Mouse (Mus musculus): ENCODE results near the gene Drc7. TPM values are rescaled to one million over a fixed set of nuclear protein-coding genes. Genes with fewer than 3 reads are reported as not detected.
A peak's percentile ranks its signal among the peaks of the same experiment; 100 is the strongest.

Drc7 gene
- total and polyA plus RNA-seq, 3 experiments = 0.41 TPM; not detected in 2

- peak; percentile 33 to 51 for DNase-seq
- Histone ChIP-seq H3K27me3 (ENCODE audit: control insufficient read depth, insufficient read depth, low read length) (no peaks in the 10 kb centered on the region), H3K79me2 (replicated peaks; ENCODE audit: control insufficient read depth, insufficient read depth, low read length) (no peaks in the 10 kb centered on the region), H3K27ac (no peak overlapping the region), H3K4me1 (ENCODE audit: control insufficient read depth, insufficient read depth, low read length) (no peaks in the 10 kb centered on the region), H3K4me3 (no peak overlapping the region), H3K36me3 (ENCODE audit: control insufficient read depth, insufficient read depth, low read length) (no peaks in the 10 kb centered on the region), H3K9ac (ENCODE audit: low read depth, low read length) (no peak overlapping the region)
- intact Hi-C loops (cut with DNase I) = no loop called here
- 41% methylated on average over 3 of the region's 3 CpGs for WGBS
- TF ChIP-seq CTCF (IDR thresholded peaks at IDR 0.05) (peak; percentile 79), POLR2A (IDR thresholded peaks at IDR 0.05; ENCODE audit: insufficient read depth, low read depth, low read length) (no peak)
Measured at GRCm38 (mm10) chr8:95067582-95067981, 12.7 kb downstream of the Drc7 start.

GRCm38 (mm10) chr8:95075504-95075903 is 20.6 kb downstream of the Drc7 start:
- no peaks in the 10 kb centered on the region for H3K36me3 ChIP-seq (ENCODE audit: control insufficient read depth, insufficient read depth, low read length)
- DNase-seq = no peak
- H3K9ac ChIP-seq (ENCODE audit: low read depth, low read length) = no peak overlapping the region
- H3K27ac ChIP-seq = no peak overlapping the region
- intact Hi-C loops (cut with DNase I) = loop anchor here (5.0 kb wide), 2 partner anchors 48 to 128 kb away; no protein-coding TSS in a partner anchor
- H3K4me1 ChIP-seq (ENCODE audit: control insufficient read depth, insufficient read depth, low read length) = no peaks in the 10 kb centered on the region
- WGBS = 61% methylated on average over 3 of the region's 3 CpGs
- no peaks in the 10 kb centered on the region for H3K27me3 ChIP-seq (ENCODE audit: control insufficient read depth, insufficient read depth, low read length)
- TF ChIP-seq CTCF (IDR thresholded peaks at IDR 0.05) (no peak), POLR2A (IDR thresholded peaks at IDR 0.05; ENCODE audit: insufficient read depth, low read depth, low read length) (no peak), EP300 (IDR thresholded peaks at IDR 0.05; ENCODE audit: insufficient read depth, low read depth, low read length) (no peak)
- no peaks in the 10 kb centered on the region for H3K79me2 ChIP-seq (replicated peaks; ENCODE audit: control insufficient read depth, insufficient read depth, low read length)
- H3K4me3 ChIP-seq = no peak overlapping the region

- H3K27me3 ChIP-seq (ENCODE audit: control insufficient read depth, insufficient read depth, low read length) = no peaks in the 10 kb centered on the region
- no peaks in the 10 kb centered on the region for H3K4me1 ChIP-seq (ENCODE audit: control insufficient read depth, insufficient read depth, low read length)
- no peak overlapping the region for H3K4me3 ChIP-seq
- intact Hi-C loops (cut with DNase I) = loop anchor here (5.0 kb wide), 2 partner anchors 49 to 129 kb away; no protein-coding TSS in a partner anchor
- no peak overlapping the region for H3K9ac ChIP-seq (ENCODE audit: low read depth, low read length)
- WGBS = 64% methylated on average over 17 of the region's 17 CpGs
- no peaks in the 10 kb centered on the region for H3K36me3 ChIP-seq (ENCODE audit: control insufficient read depth, insufficient read depth, low read length)
- H3K79me2 ChIP-seq (replicated peaks; ENCODE audit: control insufficient read depth, insufficient read depth, low read length) = no peaks in the 10 kb centered on the region
- no peak overlapping the region for H3K27ac ChIP-seq
- no peak for DNase-seq
- TF ChIP-seq POLR2A (IDR thresholded peaks at IDR 0.05; ENCODE audit: insufficient read depth, low read depth, low read length) (no peak), CTCF (IDR thresholded peaks at IDR 0.05) (no peak), EP300 (IDR thresholded peaks at IDR 0.05; ENCODE audit: insufficient read depth, low read depth, low read length) (no peak)
Measured at GRCm38 (mm10) chr8:95076151-95076550, 21.2 kb downstream of the Drc7 start.

GRCm38 (mm10) chr8:95078055-95078454 is 23.2 kb downstream of the Drc7 start:
- 72% methylated on average over 3 of the region's 3 CpGs for WGBS
- H3K27me3 ChIP-seq (ENCODE audit: control insufficient read depth, insufficient read depth, low read length) = no peaks in the 10 kb centered on the region
- no peak overlapping the region for H3K4me3 ChIP-seq
- H3K9ac ChIP-seq (ENCODE audit: low read depth, low read length) = no peak overlapping the region
- H3K4me1 ChIP-seq (ENCODE audit: control insufficient read depth, insufficient read depth, low read length) = peaks cover 1% of the 10 kb centered on the region; the same call in 1 of the 2 replicates
- intact Hi-C loops (cut with DNase I) = loop anchor here (5.0 kb wide), 2 partner anchors 51 to 131 kb away; no protein-coding TSS in a partner anchor
- no peak overlapping the region for H3K27ac ChIP-seq
- H3K36me3 ChIP-seq (ENCODE audit: control insufficient read depth, insufficient read depth, low read length) = no peaks in the 10 kb centered on the region
- TF ChIP-seq CTCF (IDR thresholded peaks at IDR 0.05) (no peak), POLR2A (IDR thresholded peaks at IDR 0.05; ENCODE audit: insufficient read depth, low read depth, low read length) (no peak), EP300 (IDR thresholded peaks at IDR 0.05; ENCODE audit: insufficient read depth, low read depth, low read length) (no peak)
- no peak for DNase-seq
- H3K79me2 ChIP-seq (replicated peaks; ENCODE audit: control insufficient read depth, insufficient read depth, low read length) = no peaks in the 10 kb centered on the region

- no peaks in the 10 kb centered on the region for H3K27me3 ChIP-seq (ENCODE audit: control insufficient read depth, insufficient read depth, low read length)
- TF ChIP-seq POLR2A (IDR thresholded peaks at IDR 0.05; ENCODE audit: insufficient read depth, low read depth, low read length) = no peak
- no peak for TF ChIP-seq CTCF (IDR thresholded peaks at IDR 0.05)
- TF ChIP-seq EP300 (IDR thresholded peaks at IDR 0.05; ENCODE audit: insufficient read depth, low read depth, low read length) = no peak
- DNase-seq = no peak
- intact Hi-C loops (cut with DNase I) = loop anchor here (5.0 kb wide), 2 partner anchors 52 to 132 kb away; no protein-coding TSS in a partner anchor
- no peaks in the 10 kb centered on the region for H3K36me3 ChIP-seq (ENCODE audit: control insufficient read depth, insufficient read depth, low read length)
- WGBS = 88% methylated on average over 4 of the region's 4 CpGs
- no peak overlapping the region for H3K9ac ChIP-seq (ENCODE audit: low read depth, low read length)
- H3K4me1 ChIP-seq (ENCODE audit: control insufficient read depth, insufficient read depth, low read length) = peaks cover 1% of the 10 kb centered on the region; the same call in 1 of the 2 replicates
- H3K27ac ChIP-seq = no peak overlapping the region; the same call in 1 of the 2 replicates
- H3K79me2 ChIP-seq (replicated peaks; ENCODE audit: control insufficient read depth, insufficient read depth, low read length) = no peaks in the 10 kb centered on the region
- H3K4me3 ChIP-seq = no peak overlapping the region
Measured at GRCm38 (mm10) chr8:95079305-95079704, 24.4 kb downstream of the Drc7 start.

- intact Hi-C loops (cut with DNase I) = no loop called here
Measured at GRCm38 (mm10) chr8:95080381-95081341, 25.8 kb downstream of the Drc7 start, which contains the start of gene Katnb1. Katnb1 (plus strand) TSS chr8:95081186.

More at GRCm38 (mm10) chr8:95080381-95081341, 25.8 kb downstream of the Drc7 start, which contains the start of gene Katnb1:
- peak within 1 kb of the TSS; percentile 86 for H3K9ac ChIP-seq (ENCODE audit: low read depth, low read length)
- H3K4me3 ChIP-seq = peak within 1 kb of the TSS; percentile 88
- TF ChIP-seq EP300 (IDR thresholded peaks at IDR 0.05; ENCODE audit: insufficient read depth, low read depth, low read length) = 0 out of 2 replicates have a peak, but pooled peaks have one; percentile 25
- TF ChIP-seq CTCF (IDR thresholded peaks at IDR 0.05) = no peak
- TF ChIP-seq POLR2A (IDR thresholded peaks at IDR 0.05; ENCODE audit: insufficient read depth, low read depth, low read length) = peak; percentile 98
- no peaks in the 10 kb centered on the region for H3K27me3 ChIP-seq (ENCODE audit: control insufficient read depth, insufficient read depth, low read length)
- under 1% methylated on average over 47 of the region's 47 CpGs for WGBS
- H3K4me1 ChIP-seq (ENCODE audit: control insufficient read depth, insufficient read depth, low read length) = peaks cover 1% of the 10 kb centered on the region; the same call in 1 of the 2 replicates
- H3K79me2 ChIP-seq (replicated peaks; ENCODE audit: control insufficient read depth, insufficient read depth, low read length) = no peaks in the 10 kb centered on the region
- no peaks in the 10 kb centered on the region for H3K36me3 ChIP-seq (ENCODE audit: control insufficient read depth, insufficient read depth, low read length)
- DNase-seq = peak; percentile 94 to 99
- peak within 1 kb of the TSS; percentile 95 for H3K27ac ChIP-seq

Data from heart, adult 2 months (tissue).